Mouse (Mus musculus) spleen, adult 2 months (tissue): ENCODE results near the gene Htra2.

Experiments used
- CTCF ChIP-seq: fragments of 200-500 bp; IDR thresholded peaks from 2 replicates; pipeline ENCODE4 v1.5.1; 2011; ENCODE audit warnings: mild to moderate bottlenecking, inconsistent platforms; ENCODE audit not compliant: insufficient read depth, insufficient read length, insufficient replicate concordance; ENCODE audit errors: extremely low read depth
- POLR2A ChIP-seq: fragments of 200-500 bp; IDR thresholded peaks from 2 replicates; pipeline ENCODE4 v1.6.1; 2011; ENCODE audit warnings: low read depth, low read length, inconsistent platforms

GRCm38 (mm10) chr6:83087205-83087925, 32.3 kb upstream of the Htra2 start:
- TF ChIP-seq CTCF, result no peak
- TF ChIP-seq POLR2A, result no peak
